Mouse (Mus musculus): ENCODE measurements around the gene Usp47.

DNA sequence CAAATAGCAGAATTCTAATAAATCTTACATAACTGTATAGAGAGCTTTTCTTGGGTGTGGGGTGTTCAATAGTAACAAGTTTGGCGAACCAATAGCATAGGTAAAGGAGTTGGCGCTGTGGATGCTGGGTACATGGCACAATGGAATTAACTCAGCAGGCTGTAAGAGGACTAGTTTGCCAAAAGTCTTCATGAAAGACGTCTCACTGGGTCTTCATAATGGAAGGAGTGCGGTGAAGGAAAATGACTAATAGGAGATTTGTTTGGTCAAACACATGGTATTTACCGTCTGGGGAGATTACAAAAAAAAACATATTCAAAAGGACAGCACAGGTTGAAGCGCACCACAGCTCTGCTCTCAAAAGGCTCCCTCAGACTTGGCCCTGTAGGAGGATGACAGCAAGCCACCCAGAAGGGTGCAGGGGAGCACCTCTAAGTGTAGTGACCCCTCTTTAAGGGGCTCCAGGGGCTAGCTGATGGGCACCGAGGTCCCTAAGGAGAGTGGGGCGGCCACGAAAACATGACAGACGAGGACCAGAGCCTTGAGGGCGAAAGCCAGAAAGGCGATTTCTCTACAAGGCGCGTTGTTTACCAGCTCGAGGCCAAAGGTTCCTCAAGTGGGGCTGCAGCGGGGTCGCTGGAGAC lies 676 bp upstream of the Usp47 start:
- TF ChIP-seq CTCF (IDR thresholded peaks at IDR 0.05; ENCODE audit: low read depth, low read length) = no peak
- no peak for TF ChIP-seq GATA1 (IDR thresholded peaks at IDR 0.05; ENCODE audit: borderline replicate concordance, low read length)

Data from G1E (cell line).